8 mouse cellular contexts compared by ENCODE assay signal in genomic region chr10:75558515-75558914, GRCm38 (mm10). TPM values are rescaled to one million over a fixed set of nuclear protein-coding genes. Genes with fewer than 3 reads are reported as not detected.
A peak's percentile ranks its signal among the peaks of the same experiment; 100 is the strongest.
DNase-seq lines count a peak whose midpoint lies in the region; ATAC-seq and TF ChIP-seq lines count a peak whose summit lies in the region.

No protein-coding gene starts in this region.

- peaks cover 9% of the 10 kb centered on the region for H3K36me3 ChIP-seq in forebrain, embryonic 15.5 days
- H3K36me3 ChIP-seq in limb, embryonic 15.5 days: no peaks in the 10 kb centered on the region
- H3K36me3 ChIP-seq in heart, adult 2 months (ENCODE audit: control insufficient read depth, insufficient read depth, low read length): no peaks in the 10 kb centered on the region

- intact Hi-C loops in gastrocnemius, adult 2 months (cut with DNase I): no loop called here
- intact Hi-C loops in heart, adult 2 months (cut with DNase I): no loop called here

- H3K27me3 ChIP-seq in forebrain, embryonic 15.5 days: no peaks in the 10 kb centered on the region
- peaks cover 30% of the 10 kb centered on the region for H3K27me3 ChIP-seq in limb, embryonic 15.5 days
- H3K27me3 ChIP-seq in heart, adult 2 months (ENCODE audit: control insufficient read depth, insufficient read depth, low read length): peaks cover 3% of the 10 kb centered on the region; the same call in 1 of the 2 replicates

- WGBS in forebrain, embryonic 15.5 days: 13% methylated on average over 3 of the region's 3 CpGs
- 33% methylated on average over 3 of the region's 3 CpGs for WGBS in limb, embryonic 15.5 days
- WGBS in heart, adult 2 months: 44% methylated on average over 3 of the region's 3 CpGs

- no peak for TF ChIP-seq CTCF in gastrocnemius, adult 2 months (IDR thresholded peaks at IDR 0.05)
- TF ChIP-seq CTCF in heart, adult 2 months (IDR thresholded peaks at IDR 0.05): no peak

- H3K9ac ChIP-seq in forebrain, embryonic 15.5 days (replicated peaks): peak overlapping the region; percentile 36; the same call in 1 of the 2 replicates
- no peak overlapping the region for H3K9ac ChIP-seq in limb, embryonic 15.5 days
- H3K9ac ChIP-seq in heart, adult 2 months (ENCODE audit: low read depth, low read length): no peak overlapping the region

- peaks cover 49% of the 10 kb centered on the region for H3K4me1 ChIP-seq in forebrain, embryonic 15.5 days
- H3K4me1 ChIP-seq in limb, embryonic 15.5 days: peaks cover 46% of the 10 kb centered on the region
- H3K4me1 ChIP-seq in heart, adult 2 months (ENCODE audit: control insufficient read depth, insufficient read depth, low read length): peaks cover 4% of the 10 kb centered on the region

- H3K9me3 ChIP-seq in forebrain, embryonic 15.5 days: no peaks in the 10 kb centered on the region
- H3K9me3 ChIP-seq in limb, embryonic 15.5 days: no peaks in the 10 kb centered on the region

- H3K27ac ChIP-seq in forebrain, embryonic 15.5 days (replicated peaks): peak overlapping the region; percentile 91
- H3K27ac ChIP-seq in limb, embryonic 15.5 days: no peak overlapping the region
- no peak overlapping the region for H3K27ac ChIP-seq in gastrocnemius, adult 2 months
- H3K27ac ChIP-seq in heart, adult 2 months: no peak overlapping the region

- no peak for TF ChIP-seq EP300 in heart, adult 2 months (IDR thresholded peaks at IDR 0.05; ENCODE audit: insufficient read depth, low read depth, low read length)

- no peak for TF ChIP-seq POLR2A in heart, adult 2 months (IDR thresholded peaks at IDR 0.05; ENCODE audit: insufficient read depth, low read depth, low read length)

- peak; percentile 87 for DNase-seq in heart, adult 11 months
- DNase-seq in heart, adult 9 months (ENCODE audit: low spot score in 2 of 2): no peak
- DNase-seq in brain, adult 2 months (ENCODE audit: low read depth, low spot score): peak; percentile 88
- no peak for DNase-seq in gastrocnemius, adult 2 months
- DNase-seq in embryo, embryonic 9.5 days (ENCODE audit: extremely low spot score): no peak
- DNase-seq in heart, adult 2 months: no peak

- H3K4me3 ChIP-seq in forebrain, embryonic 15.5 days: peak overlapping the region; percentile 80
- no peak overlapping the region for H3K4me3 ChIP-seq in limb, embryonic 15.5 days
- H3K4me3 ChIP-seq in gastrocnemius, adult 2 months: no peak overlapping the region; the same call in 1 of the 2 replicates
- no peak overlapping the region for H3K4me3 ChIP-seq in heart, adult 2 months

- no peaks in the 10 kb centered on the region for H3K79me2 ChIP-seq in heart, adult 2 months (replicated peaks; ENCODE audit: control insufficient read depth, insufficient read depth, low read length)

- ATAC-seq in forebrain, embryonic 15.5 days (replicated peaks): peak; percentile 53
- no peak for ATAC-seq in limb, embryonic 15.5 days (ENCODE audit: insufficient number of reproducible peaks, low FRiP score, low TSS enrichment, low read depth)

- H3K4me2 ChIP-seq in forebrain, embryonic 15.5 days (replicated peaks): peak overlapping the region; percentile 97
- peak overlapping the region; percentile 99; the same call in 1 of the 2 replicates for H3K4me2 ChIP-seq in limb, embryonic 15.5 days

RNA-seq across cellular contexts. Expression of gene Lrrc75b, which starts 1.6 kb away (rescaled TPM):
- 16.4 TPM in 2 replicates for polyA plus RNA-seq in forebrain, embryonic 15.5 days (2015; fragmentation: Nextera tagmentation; extraction: Ambion mirVana)
- 3.5 TPM in 2 replicates for polyA plus RNA-seq in limb, embryonic 15.5 days (2015; fragmentation: Nextera tagmentation; extraction: Ambion mirVana)
- total RNA-seq in gastrocnemius, adult 2 months (2021): under 1 TPM; 0.11 to 0.15 TPM
- under 1 TPM; 0.66 to 0.84 TPM for total RNA-seq in heart, adult 2 months (2021)
- 1.00 and 1.3 TPM in 2 replicates for polyA plus RNA-seq in heart, adult 2 months (2012; rRNA removed)

RNA-seq across cellular contexts. Expression of gene Ggt1, which starts 2.9 kb away (rescaled TPM):
- polyA plus RNA-seq in forebrain, embryonic 15.5 days (2015; fragmentation: Nextera tagmentation; extraction: Ambion mirVana): 0.67 and 0.79 TPM in 2 replicates
- 0.67 and 0.93 TPM in 2 replicates for polyA plus RNA-seq in limb, embryonic 15.5 days (2015; fragmentation: Nextera tagmentation; extraction: Ambion mirVana)
- total RNA-seq in gastrocnemius, adult 2 months (2021): not detected
- under 1 TPM in 1 of 2 experiments, not detected in 1; 0.31 TPM for total RNA-seq in heart, adult 2 months (2021)
- 0.35 TPM in 1 of 2 replicates, not detected in the other for polyA plus RNA-seq in heart, adult 2 months (2012; rRNA removed)

RNA-seq across cellular contexts. Expression of gene Ggt5, which starts 30.6 kb away (rescaled TPM):
- polyA plus RNA-seq in forebrain, embryonic 15.5 days (2015; fragmentation: Nextera tagmentation; extraction: Ambion mirVana): 2.5 and 3.0 TPM in 2 replicates
- 1.6 and 2.9 TPM in 2 replicates for polyA plus RNA-seq in limb, embryonic 15.5 days (2015; fragmentation: Nextera tagmentation; extraction: Ambion mirVana)
- 1 to 10 TPM; 2.9 to 4.6 TPM for total RNA-seq in gastrocnemius, adult 2 months (2021)
- 1 to 10 TPM; 3.8 to 7.9 TPM for total RNA-seq in heart, adult 2 months (2021)
- 41.9 TPM in 2 replicates for polyA plus RNA-seq in heart, adult 2 months (2012; rRNA removed)

RNA-seq across cellular contexts. Expression of gene Gucd1, which starts 40.7 kb away (rescaled TPM):
- 20.1 and 20.2 TPM in 2 replicates for polyA plus RNA-seq in forebrain, embryonic 15.5 days (2015; fragmentation: Nextera tagmentation; extraction: Ambion mirVana)
- 26.1 and 27.6 TPM in 2 replicates for polyA plus RNA-seq in limb, embryonic 15.5 days (2015; fragmentation: Nextera tagmentation; extraction: Ambion mirVana)
- 10 to 100 TPM; 48.2 to 78.7 TPM for total RNA-seq in gastrocnemius, adult 2 months (2021)
- total RNA-seq in heart, adult 2 months (2021): 10 to 100 TPM; 33.2 to 37.7 TPM
- 44.7 and 50.3 TPM in 2 replicates for polyA plus RNA-seq in heart, adult 2 months (2012; rRNA removed)

RNA-seq across cellular contexts. Expression of gene Snrpd3, which starts 41.2 kb away (rescaled TPM):
- 155 and 156 TPM in 2 replicates for polyA plus RNA-seq in forebrain, embryonic 15.5 days (2015; fragmentation: Nextera tagmentation; extraction: Ambion mirVana)
- 139 and 152 TPM in 2 replicates for polyA plus RNA-seq in limb, embryonic 15.5 days (2015; fragmentation: Nextera tagmentation; extraction: Ambion mirVana)
- total RNA-seq in gastrocnemius, adult 2 months (2021): 10 to 100 TPM; 65.9 to 91.4 TPM
- total RNA-seq in heart, adult 2 months (2021): 10 to 100 TPM; 61.1 to 65.8 TPM
- 20.8 and 24.8 TPM in 2 replicates for polyA plus RNA-seq in heart, adult 2 months (2012; rRNA removed)

Comparison
In these comparisons a context has a peak if more than half of its experiments do, and no peak if none do; other contexts are left out.
1. DNase-seq: peak in heart, adult 11 months (single experiment) and brain, adult 2 months (single experiment); none in heart, adult 9 months (0 of 2), gastrocnemius, adult 2 months (single experiment), embryo, embryonic 9.5 days (single experiment) and heart, adult 2 months (0 of 2).
2. RNA of gene Ggt5, which starts 30.6 kb away (polyA plus RNA-seq): 41.9 TPM in heart, adult 2 months; 2.5 to 3.0 TPM in forebrain, embryonic 15.5 days and 1.6 to 2.9 TPM in limb, embryonic 15.5 days; every median in the first group is over 10 times any median in the second.